Mouse (Mus musculus): Measurements from ENCODE around the gene Cyb5d1. TPM values are rescaled to one million over a fixed set of nuclear protein-coding genes. Genes with fewer than 3 reads are reported as not detected.
A peak's percentile ranks its signal among the peaks of the same experiment; 100 is the strongest.

Cyb5d1 gene
- total RNA-seq, 4 experiments from 2014 or later: 33.3 to 39.8 (median 36.9) TPM

DNA sequence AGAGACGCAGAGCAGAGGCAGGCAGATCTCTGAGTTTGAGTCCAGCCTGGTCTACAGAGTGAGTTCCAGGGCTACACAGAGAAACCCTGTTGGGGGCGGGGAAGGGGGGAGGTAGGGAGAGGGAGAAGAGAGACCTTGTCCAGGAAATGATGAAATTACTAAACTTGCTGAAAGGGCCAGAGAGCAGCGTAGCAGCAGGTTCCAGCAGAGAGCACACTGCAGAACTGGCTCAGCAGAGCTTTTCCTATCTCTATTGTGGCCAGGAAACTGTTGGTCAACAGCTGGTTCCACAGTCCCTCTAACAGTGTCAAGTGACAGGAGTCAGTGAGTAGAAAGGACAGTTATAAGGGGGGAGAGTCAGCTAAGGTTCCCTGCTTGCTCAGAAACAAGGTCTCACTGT is 15.8 kb downstream of the Cyb5d1 start:
- DNase-seq (ENCODE audit: low spot score): no peak

GRCm38 (mm10) chr11:69377766-69378165 is 17.7 kb downstream of the Cyb5d1 start:
- DNase-seq (ENCODE audit: low spot score): no peak

GRCm38 (mm10) chr11:69375646-69376045 is 19.8 kb downstream of the Cyb5d1 start:
- no peak for DNase-seq (ENCODE audit: low spot score)

- no peak for DNase-seq (ENCODE audit: low spot score)
Observed at GRCm38 (mm10) chr11:69373223-69373965, 22.0 kb downstream of the Cyb5d1 start.

GRCm38 (mm10) chr11:69372780-69373170 is 22.7 kb downstream of the Cyb5d1 start:
- DNase-seq (ENCODE audit: low spot score): no peak

DNA sequence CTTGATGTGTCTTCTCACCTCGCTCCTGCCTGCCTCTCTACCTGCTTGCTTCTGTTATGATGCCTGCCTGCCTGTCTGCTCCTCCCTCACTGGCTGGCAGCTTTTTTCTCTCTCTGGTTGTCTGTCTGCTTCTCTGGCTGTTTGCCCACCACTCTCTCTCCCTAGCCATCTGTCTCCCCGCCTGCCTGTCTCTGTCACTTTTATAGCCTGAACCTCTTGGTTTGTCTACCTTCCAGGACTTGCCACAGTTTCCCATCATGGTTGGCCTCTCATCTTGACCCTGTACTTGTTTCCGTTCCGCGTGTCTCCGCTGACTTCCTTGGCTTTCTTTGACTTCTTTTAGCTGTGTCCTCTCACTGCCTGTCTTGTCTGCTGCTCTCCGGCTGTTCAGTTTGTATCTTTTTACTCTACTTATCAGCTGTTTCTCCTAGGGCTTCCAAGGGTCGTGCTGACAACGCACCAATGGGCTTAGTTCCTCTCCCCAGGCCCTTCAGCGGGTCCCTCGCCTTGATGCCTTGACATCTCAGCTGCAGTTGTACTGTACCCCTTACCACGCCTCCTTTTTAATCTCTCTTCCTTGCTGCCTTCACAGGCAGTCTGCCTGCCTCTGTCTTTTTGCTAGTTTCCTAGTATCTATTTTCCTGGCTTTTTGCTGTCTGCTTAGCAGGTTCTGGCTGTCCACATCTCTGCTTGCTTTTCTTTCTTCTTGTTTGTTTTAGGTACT is 23.2 kb downstream of the Cyb5d1 start:
- DNase-seq (ENCODE audit: low spot score): no peak

- DNase-seq (ENCODE audit: low spot score): no peak
Observed at GRCm38 (mm10) chr11:69371601-69372000, 23.8 kb downstream of the Cyb5d1 start.

GRCm38 (mm10) chr11:69370817-69371215 is 24.6 kb downstream of the Cyb5d1 start:
- no peak for DNase-seq (ENCODE audit: low spot score)

DNA sequence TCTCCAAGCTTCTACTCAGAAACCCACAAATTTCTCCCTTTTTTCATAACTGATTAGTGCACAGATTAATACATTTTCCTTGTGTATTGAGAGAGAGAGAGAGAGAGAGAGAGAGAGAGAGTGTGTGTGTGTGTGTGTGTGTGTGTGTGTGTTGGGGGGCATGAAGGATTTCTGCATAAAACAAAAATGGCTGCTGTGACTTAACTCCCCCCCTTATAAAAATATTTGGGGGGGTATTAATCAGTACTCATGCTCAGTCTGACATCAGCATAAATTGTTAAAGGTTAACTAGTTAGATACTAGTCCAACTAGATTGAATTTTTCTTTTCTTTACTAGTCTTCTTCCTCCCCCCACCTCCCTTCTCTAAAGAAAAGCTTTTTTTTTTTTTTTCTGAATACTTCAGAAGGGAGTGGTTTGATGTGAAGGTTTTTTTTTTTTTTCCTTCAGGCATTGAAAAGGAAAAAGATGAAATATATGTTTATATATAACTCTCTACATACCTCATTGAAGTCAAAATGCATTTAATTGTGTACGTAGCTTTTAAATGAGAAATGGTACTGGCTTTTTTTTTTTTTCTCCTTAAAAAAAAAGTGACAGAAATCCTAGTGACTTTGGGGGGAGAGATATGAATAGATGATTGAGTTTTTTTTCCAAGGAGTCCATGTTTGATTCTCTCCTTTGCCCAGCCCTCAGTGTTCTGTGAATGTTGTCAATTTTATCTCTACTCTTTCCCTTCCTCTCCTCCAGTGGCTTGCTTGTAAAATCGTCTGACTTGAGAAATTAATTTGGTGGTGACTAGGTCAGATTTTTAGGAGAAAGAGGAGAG is 25.2 kb downstream of the Cyb5d1 start:
- no peak for DNase-seq (ENCODE audit: low spot score)

DNA sequence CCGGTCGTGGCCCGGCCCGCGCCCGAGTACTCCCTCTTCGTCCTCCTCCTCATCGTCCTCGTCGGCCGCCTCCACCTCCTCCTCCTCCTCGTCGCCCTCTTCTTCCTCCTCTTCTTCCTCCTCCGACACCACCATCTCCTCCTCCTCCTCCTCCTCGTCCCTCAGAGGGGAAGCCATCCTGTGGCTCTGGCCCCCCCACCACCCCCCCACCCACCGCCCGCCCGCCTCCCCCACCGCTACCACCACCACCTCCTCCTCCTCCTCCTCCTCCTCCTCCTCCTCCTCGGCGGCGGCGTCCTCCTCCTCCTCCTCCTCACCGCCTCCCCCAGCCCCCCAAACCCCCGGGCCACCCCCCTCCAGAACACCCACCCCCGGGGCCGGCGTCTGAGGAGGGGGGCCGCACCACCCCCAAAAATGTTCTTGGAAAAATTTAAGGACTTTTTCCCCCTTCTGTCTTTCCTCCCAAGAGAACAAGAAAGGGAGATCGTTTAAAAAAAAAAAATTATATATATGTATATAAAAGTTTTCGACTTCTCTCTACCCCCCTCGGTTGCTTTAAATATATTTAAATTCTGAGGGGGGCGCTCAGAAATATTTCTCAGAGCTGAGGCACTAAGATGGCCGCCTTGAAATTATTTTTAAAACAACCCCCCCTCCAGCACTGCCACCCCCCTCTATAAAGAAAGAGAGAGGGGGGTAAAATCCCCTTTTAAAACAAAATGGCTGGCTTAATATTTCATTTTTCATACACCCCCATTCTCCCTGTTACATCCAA is 26.0 kb downstream of the Cyb5d1 start, which contains the start of gene Chd3:
Gene Chd3 (minus strand): TSS at position 192 of the 775 bp plus-strand sequence.
- no peak for DNase-seq (ENCODE audit: low spot score)

GRCm38 (mm10) chr11:69368356-69369214 is 26.8 kb downstream of the Cyb5d1 start:
- DNase-seq (ENCODE audit: low spot score): peak; percentile 28

DNA sequence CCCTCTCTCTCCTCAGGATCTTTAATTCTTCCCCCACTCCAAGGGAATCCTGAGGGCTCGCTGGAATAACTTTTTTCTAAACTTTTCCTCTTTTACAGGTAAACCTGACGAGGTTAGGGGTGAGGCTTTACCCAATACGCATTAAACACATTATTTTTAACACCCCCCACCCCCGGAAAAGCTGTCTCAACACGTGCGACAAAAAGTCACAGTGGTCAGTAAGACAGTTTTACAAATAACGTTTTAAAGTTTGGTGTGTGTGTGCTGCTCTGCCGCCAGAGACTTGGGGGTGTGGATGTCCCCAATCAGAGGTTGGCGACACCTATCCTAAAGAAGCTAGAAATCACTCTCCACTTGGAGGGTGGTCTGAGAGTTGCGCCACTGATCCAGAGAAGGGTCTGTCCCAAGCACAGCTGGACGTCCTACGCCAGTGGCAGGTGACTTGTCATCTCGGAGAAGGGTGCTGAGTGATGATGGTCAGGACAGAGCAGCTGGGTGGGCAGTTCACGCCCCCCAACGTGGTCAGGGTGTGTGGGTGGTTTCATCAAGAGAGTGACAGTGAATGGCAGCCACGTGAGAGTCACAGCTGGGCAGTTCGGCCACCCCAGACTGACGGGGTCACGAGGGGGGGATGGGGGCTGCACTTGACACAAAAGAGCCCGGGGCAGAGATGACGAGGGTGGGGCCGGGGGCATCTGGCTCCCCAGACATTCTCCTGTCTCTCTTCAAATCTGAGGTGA is 27.6 kb downstream of the Cyb5d1 start:
- no peak for DNase-seq (ENCODE audit: low spot score)

DNA sequence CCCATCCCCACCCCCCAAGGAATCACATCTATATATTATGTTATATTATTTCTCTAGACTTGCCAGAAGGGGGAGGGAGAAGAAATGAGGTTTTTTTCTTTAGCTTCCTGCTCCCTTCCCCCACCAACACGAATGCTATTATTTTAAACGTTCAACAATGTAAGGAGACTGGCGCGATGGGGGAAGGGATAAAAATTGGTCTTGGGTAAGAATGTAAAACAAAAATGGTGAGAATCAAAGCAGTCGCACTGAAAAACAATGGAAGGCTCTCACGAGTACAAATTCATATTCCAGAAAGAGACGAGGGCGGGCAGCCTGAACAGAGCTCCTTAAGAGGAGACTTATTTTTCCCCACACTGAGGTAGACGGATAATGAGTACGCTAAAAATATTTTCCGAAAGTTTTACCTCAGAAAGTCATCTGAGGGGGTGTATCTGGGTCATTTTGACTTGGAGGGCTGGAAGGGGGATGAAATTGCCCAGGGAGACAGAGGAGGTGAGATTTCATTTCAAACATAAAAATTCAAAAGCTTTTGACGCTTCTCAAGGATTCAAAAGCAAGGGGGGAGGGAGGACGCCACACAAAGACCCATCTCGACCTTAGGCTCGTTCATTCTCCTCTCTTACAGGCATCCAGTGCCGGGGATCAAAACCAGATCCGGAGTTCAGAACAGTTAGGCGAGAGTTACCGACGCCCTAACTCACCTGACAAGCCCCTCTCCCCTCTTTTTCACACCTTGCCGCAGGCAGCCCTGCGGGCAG is 28.4 kb downstream of the Cyb5d1 start:
- peak; percentile 52 for DNase-seq (ENCODE audit: low spot score)

GRCm38 (mm10) chr11:69366157-69366854 is 29.1 kb downstream of the Cyb5d1 start:
- peak; percentile 92 for DNase-seq (ENCODE audit: low spot score)

DNA sequence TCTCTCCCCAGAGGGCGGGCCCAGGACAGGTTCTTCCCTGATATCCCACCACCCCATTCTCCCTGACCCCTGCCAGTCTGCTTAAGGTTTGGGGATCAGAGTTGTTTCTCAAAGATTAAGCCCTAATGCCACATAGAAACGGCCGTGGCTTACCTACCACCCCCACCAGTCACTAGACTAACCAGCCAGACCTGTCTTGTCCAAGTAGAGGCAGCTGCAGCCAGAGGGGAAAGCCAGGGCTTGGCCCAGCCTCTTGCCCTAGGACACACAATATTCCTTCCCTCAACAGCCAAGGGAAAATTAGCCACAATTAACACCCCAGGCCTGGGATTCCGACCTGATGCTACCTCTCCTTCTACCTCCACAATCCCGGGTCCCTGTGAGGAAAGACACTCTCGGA is 29.7 kb downstream of the Cyb5d1 start:
- DNase-seq (ENCODE audit: low spot score): no peak

DNA sequence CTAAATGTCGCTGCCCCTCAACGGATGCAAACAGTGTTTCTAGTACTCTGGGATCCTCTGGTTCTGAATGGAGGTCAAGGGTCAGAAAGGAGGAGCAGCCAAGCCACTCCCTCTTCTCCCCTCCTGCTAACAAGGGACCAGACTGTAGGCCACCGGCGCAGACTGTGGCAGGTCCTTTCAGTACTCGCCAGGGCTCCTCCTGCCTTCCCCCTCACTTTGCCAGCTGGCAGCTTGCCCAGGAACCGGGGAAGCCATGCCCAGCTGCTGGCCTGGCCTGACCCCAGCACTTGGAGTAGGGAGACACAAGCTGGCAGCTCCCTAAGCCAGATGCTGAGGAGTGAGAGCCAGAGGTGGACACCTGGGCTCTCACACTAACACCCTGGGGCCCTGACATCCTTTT is 30.5 kb downstream of the Cyb5d1 start:
- DNase-seq (ENCODE audit: low spot score): peak; percentile 91

DNA sequence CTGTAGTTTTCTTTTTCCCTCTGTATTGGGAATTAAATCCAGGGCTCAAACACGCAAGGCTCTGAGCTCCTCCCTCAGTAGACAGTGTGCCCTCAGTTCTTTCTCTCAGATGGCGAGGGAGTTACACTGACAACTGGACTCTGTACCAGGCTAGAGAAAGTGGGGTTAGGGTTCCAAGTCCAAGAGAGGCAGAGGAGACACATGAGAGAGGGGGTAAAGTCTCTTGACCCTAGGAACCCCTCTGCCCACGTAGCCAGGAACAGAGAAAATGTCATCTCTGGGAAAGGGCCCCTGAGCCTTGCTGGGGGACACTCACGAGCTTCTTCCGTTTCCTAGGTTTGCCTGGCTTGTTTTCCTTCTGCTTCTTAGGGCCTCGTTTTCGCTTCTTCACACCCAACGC is 31.1 kb downstream of the Cyb5d1 start:
- DNase-seq (ENCODE audit: low spot score): no peak

- DNase-seq (ENCODE audit: low spot score): no peak
Observed at GRCm38 (mm10) chr11:69362479-69362878, 33.0 kb downstream of the Cyb5d1 start.

All from heart, adult 8-10 months (tissue).